Mouse (Mus musculus) small intestine, adult 10 weeks (tissue): ENCODE measurements around the gene Mib2. TPM values are rescaled to one million over a fixed set of nuclear protein-coding genes. Genes with fewer than 3 reads are reported as not detected.

Source experiments
- polyA plus RNA-seq: library from polyadenylated mRNA; stranded (reverse); fragments of 350-450 nt; fragmentation: Illumina TruSeq; extraction: RNeasy Lipid Tissue Mini Kit (QIAGEN cat#74804); gene quantifications from one replicate; pipeline ENCODE4 v1.2.3, GENCODE M21; 2014; ENCODE audit warnings: low replicate concordance

Mib2 gene
- polyA plus RNA-seq = 0.71 TPM

GRCm38 (mm10) chr4:155668689-155669597 lies at the start of gene Mib2:
Gene Mib2, minus strand, starts transcription at chr4:155669198.

GRCm38 (mm10) chr4:155704721-155705591 lies 36.0 kb upstream of the Mib2 start, which contains the start of gene Ssu72:
Gene Ssu72, plus strand, starts transcription at chr4:155704800.

DNA sequence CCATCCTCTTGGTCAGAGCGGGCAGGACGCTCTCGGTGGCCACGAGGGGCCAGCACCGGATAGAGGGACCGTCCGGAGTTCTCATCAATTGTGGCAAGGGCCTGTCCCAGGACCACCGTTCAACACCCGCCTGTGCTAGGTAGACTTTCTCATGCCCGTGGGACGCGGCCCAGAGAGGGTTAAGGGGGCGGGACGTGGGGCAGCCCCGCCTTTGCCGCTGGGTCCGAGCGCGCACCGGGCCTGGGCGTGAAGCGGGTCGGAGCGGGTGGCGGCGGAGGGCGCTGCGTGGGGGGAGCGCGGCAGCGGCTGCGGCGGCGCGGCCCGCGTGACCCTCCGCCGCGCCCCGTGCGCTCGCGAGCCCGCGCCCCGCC lies 25.1 kb upstream of the Mib2 start, which contains the start of gene Fndc10:
TSS of gene Fndc10 (plus strand) at position 232 of the 371 bp plus-strand sequence.

GRCm38 (mm10) chr4:155653086-155653450 lies 15.9 kb downstream of the Mib2 start, which contains the start of gene Mmp23:
Gene Mmp23, minus strand, starts transcription at chr4:155653384.

DNA sequence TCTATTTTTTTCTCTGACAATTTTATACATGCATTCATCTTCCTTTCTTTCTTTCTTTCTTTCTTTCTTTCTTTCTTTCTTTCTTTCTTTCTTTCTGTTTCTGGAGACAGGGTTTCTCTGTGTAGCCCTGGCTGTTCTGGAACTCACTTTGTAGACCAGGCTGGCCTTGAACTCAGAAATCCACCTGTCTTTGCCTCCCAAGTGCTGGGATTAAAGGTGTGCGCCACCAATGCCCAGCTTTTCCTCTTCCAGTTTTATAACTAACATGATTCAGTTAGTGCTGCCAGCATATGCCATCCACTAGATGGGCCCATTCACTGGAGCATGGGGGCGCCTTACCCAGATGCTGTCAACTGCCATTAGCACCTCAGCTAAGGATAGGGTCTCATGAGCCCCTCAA lies 23.7 kb downstream of the Mib2 start, which contains the start of gene Gm10563:
TSS of gene Gm10563 (minus strand) at position 101 of the 400 bp plus-strand sequence.

GRCm38 (mm10) chr4:155624338-155625291 lies 44.4 kb downstream of the Mib2 start, which contains the start of gene Cdk11b:
Gene Cdk11b, plus strand, starts transcription at chr4:155624854.

Other genes with a start within 250 kb of the Mib2 start
- gene Tmem52, start 200.1 kb downstream of the Mib2 start, polyA plus RNA-seq = not detected
- 317 TPM for gene Gnb1, start 177.8 kb downstream of the Mib2 start, polyA plus RNA-seq
- 48.7 TPM for gene Nadk, start 106.8 kb downstream of the Mib2 start, polyA plus RNA-seq
- gene Slc35e2, start 67.8 kb downstream of the Mib2 start, polyA plus RNA-seq = 39.8 TPM
- 152 TPM for gene Cdk11b, start 44.3 kb downstream of the Mib2 start, polyA plus RNA-seq
- not detected for gene Gm10563, start 23.8 kb downstream of the Mib2 start, polyA plus RNA-seq
- 0.45 TPM for gene Mmp23, start 15.8 kb downstream of the Mib2 start, polyA plus RNA-seq
- gene Fndc10, start 25.1 kb upstream of the Mib2 start, polyA plus RNA-seq = not detected
- gene Ssu72, start 35.6 kb upstream of the Mib2 start, polyA plus RNA-seq = 77.1 TPM
- not detected for gene Tmem240, start 65.6 kb upstream of the Mib2 start, polyA plus RNA-seq
- 3.7 TPM for gene Atad3a, start 91.9 kb upstream of the Mib2 start, polyA plus RNA-seq
- 4.6 TPM for gene Vwa1, start 105.5 kb upstream of the Mib2 start, polyA plus RNA-seq
- gene Tmem88b, start 116.7 kb upstream of the Mib2 start, polyA plus RNA-seq = 6.6 TPM
- gene Ankrd65, start 121.2 kb upstream of the Mib2 start, polyA plus RNA-seq = not detected
- gene Mrpl20, start 133.7 kb upstream of the Mib2 start, polyA plus RNA-seq = 36.0 TPM
- gene Ccnl2, start 143.3 kb upstream of the Mib2 start, polyA plus RNA-seq = 101 TPM
- 2.4 TPM for gene Aurkaip1, start 162.1 kb upstream of the Mib2 start, polyA plus RNA-seq
- gene Mxra8, start 170.5 kb upstream of the Mib2 start, polyA plus RNA-seq = 22.8 TPM
- gene Dvl1, start 178.2 kb upstream of the Mib2 start, polyA plus RNA-seq = 2.0 TPM
- not detected for gene Tas1r3, start 194.2 kb upstream of the Mib2 start, polyA plus RNA-seq
- gene Cptp, start 200.2 kb upstream of the Mib2 start, polyA plus RNA-seq = 10.8 TPM
- gene Ints11, start 200.3 kb upstream of the Mib2 start, polyA plus RNA-seq = 1.2 TPM
- 0.59 TPM for gene Pusl1, start 222.6 kb upstream of the Mib2 start, polyA plus RNA-seq
- gene Acap3, start 222.6 kb upstream of the Mib2 start, polyA plus RNA-seq = not detected